Mouse (Mus musculus) v-Abl transformed pro-B cells (cell line): ENCODE data around the gene Clec11a.
"Not testable (repeated sequence)": the region's sequence is repeated elsewhere in the genome, so short reads cannot be mapped to it uniquely, and the experiment has no call there.

ENCODE experiments used
- in situ Hi-C, 2 experiments: fragments of 400-800 bp; cut with MboI; formaldehyde crosslinking; loops; one replicate each; pipeline ENCODE4 v1.15.1; 2025; ENCODE audit not compliant: unreplicated experiment in 2 of 2

The Clec11a gene

GRCm38 (mm10) chr7:44334139-44334538, 27.4 kb upstream of the Clec11a start:
- in situ Hi-C loops: loop anchor here (25.0 kb wide), 2 partner anchors 422 to 447 kb away; partner anchors contain the start of gene Klk4 (in 1 of the 2)

DNA sequence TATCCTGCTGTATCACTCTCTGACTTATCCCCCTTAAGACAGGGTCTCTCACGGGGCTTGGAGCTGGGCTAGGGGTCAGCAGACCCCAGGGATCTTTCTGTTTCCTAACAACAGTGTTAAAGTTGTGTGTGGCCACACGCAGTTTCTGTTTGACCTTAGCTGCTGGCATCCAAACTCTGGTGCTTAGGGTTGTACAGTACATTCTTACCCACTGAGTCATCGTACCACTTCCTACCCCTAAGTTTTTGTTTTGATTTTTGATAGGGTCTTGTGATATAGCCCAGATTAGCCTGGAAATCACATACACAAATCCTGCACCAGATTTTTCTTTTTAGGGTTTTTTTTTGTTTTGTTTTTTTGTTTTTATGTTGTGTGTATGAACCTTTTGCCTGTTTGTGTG, 25.6 kb upstream of the Clec11a start:
- in situ Hi-C loops: loop anchor here (25.0 kb wide), 2 partner anchors 420 to 445 kb away; partner anchors contain the start of gene Klk4 (in 1 of the 2)

GRCm38 (mm10) chr7:44326614-44327013, 19.9 kb upstream of the Clec11a start:
- in situ Hi-C loops: loop anchor here (25.0 kb wide), 2 partner anchors 414 to 439 kb away; partner anchors contain the start of gene Klk4 (in 1 of the 2)

GRCm38 (mm10) chr7:44322290-44322689, 15.6 kb upstream of the Clec11a start:
- in situ Hi-C loops: no loop called here

DNA sequence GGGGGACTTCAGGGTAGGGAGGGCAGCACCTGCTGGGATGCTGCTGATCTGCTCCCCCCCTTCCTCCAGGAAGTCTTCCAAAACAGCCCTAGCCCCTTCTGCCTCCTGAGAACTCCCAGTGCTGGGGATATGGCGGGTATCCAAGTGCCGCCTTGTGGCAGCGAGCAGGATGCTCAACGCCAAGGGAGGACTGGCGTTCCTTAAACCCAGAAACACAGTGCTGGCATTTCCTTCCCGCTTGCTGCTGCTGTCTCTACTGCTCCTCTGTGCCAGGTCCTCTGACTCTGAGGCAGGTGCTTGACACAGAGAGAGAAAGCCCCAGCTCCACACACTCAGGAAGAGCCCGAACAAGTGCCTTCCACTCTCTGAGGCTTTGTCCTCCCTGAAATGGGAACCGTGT, 14.2 kb upstream of the Clec11a start:
- in situ Hi-C loops: no loop called here

DNA sequence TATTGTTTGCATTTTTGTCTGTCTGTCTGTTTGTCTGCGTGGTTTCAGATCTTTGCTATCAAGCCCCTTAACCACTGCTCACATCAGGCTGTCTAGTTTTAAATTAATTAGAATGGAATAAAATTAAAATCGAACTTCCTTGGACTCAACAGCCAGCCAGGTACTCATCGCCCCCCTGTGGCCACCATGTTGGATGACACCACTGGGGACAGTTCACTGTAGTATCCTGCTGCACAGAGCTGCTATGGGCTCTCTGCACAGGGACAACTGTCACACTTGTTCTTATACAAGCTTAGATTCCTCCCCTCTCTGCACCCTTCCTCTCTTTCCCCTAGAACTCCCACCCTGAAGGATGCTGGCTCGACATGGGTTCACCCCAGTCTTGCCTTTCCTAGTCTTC, 11.2 kb upstream of the Clec11a start:
- in situ Hi-C loops: no loop called here

- in situ Hi-C loops: no loop called here
Measured at GRCm38 (mm10) chr7:44312484-44312883, 5.8 kb upstream of the Clec11a start.

- in situ Hi-C loops: no loop called here
Measured at GRCm38 (mm10) chr7:44311713-44312304, 5.1 kb upstream of the Clec11a start.

GRCm38 (mm10) chr7:44310878-44311712, 4.4 kb upstream of the Clec11a start:
- in situ Hi-C loops: no loop called here

DNA sequence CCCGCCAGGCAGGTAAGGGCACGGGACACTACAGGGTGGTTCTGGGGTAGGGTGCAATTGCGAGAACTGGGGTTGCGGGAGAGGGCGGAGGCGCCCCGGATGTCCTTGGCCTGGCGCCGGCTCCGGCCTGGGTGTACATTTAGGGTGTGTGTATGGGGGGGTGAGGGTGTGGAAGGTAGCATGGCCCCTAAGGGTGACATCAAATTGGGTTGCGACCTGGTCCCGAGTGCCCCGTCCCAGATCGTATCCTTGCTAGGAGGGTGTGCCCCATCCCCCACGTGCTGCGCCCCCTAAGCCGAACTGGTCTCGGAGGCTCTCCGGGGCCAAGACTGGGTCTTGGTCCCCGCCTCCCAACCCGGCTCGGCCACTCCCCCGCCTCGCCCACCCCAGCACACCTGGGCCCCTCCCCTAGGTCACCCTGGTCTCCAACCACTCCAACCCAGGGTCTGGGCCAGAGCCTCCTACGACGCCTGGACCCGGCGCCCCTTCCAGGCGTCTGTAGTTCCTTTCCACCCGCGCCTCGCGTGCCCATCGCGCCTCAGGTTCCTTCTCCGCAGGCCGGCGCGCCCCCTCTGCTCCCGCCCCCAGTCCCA, 3.7 kb upstream of the Clec11a start:
- in situ Hi-C loops: no loop called here

DNA sequence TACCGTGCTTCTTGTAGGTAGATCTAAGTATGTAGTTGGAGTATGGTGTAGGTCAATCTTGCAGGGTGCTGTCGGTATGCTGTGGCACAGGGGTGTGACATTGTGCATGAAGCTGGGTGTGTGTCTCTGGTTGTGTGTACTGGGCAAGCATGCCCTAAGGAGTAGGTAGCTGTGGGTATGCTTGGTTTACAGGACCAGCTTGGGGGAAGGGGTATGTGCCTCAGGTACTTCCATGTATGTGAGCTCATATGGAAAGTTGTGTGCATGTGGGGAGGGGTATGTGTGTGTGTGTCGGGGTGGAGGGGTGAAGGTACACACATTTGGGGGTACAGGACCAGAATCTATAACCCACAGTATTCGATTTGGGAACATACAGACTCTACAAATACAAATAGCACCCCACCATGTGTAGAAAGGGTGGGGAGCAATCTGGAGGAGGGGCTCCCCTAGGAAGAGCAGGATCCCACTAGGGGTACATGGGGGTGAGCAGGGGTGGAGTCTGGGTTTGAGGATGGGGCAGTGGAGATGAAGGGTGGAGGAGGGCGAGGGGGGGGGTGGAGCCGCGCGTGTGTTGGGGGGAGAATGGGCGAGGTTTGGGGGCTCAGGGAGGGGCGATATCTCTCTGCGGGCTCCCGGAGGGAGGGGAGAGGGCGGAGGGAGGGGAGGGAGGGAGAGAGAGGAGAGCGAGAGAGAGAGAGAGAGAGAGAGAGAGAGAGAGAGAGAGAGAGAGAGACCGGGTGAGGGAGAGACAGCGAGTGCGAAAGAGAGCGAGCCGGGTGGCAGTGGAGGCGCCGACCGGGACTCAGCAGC, 3.0 kb upstream of the Clec11a start, which contains the start of gene Shank1:
Gene Shank1 (plus strand): TSS at position 779 of the 810 bp plus-strand sequence.
- in situ Hi-C loops: no loop called here

DNA sequence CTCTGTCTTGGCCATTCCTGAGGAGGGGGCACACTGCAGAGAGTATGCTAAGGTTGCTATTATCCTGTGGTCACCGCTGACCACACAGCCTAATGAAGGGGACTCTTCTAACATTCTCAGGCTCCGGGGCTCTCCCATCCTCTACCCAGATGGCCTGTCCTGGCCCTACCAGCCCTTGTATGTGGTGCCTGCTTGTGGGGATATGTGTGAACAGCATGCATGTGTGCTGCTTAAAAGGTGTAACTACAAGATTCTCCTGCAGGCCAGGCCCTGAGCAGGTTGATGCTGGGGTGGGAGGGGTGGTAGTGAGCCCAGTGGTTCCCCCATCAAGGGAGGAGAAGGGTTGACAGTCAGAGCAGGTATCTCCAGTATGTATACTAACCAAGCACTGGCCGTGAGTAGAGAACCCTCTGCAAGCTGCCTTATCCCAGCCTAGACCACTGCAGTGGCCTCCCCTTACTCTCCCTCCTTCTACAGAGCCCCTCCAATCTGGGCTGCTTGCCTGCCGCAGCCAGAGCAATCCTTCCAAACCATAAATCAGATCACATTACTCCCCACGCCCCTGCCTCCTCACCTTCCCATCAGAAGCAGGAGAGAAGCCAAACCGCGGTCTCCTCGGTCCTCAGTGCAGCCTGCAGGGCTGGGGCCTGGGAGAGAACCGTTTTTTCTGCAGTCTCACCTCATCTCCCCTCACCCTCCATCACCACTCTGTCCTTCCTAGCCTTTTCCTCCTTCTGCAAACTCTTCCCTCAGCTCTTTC, 739 bp upstream of the Clec11a start:
- in situ Hi-C loops: no loop called here

DNA sequence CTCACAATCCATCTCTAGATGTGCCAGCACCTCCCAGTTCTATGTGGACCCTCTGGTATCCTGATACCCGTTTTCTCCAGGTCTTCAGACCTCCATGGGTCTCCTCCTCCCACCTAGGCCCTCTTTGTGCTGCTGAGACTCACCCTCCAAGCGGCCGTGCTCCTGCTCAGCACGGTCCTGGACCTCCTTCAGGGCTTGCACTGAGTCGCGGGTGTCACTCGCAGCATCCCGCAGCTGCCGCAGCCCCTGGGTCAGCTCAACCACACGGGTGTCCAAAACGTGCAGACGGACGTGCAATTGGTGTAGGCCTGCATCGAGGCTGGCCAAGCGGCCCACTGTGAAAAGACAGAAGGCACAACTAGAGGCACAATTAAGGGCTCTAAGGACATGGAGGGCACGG, 1.0 kb downstream of the Clec11a start:
- in situ Hi-C loops: no loop called here

GRCm38 (mm10) chr7:44304775-44305641, 1.7 kb downstream of the Clec11a start:
- in situ Hi-C loops: no loop called here

DNA sequence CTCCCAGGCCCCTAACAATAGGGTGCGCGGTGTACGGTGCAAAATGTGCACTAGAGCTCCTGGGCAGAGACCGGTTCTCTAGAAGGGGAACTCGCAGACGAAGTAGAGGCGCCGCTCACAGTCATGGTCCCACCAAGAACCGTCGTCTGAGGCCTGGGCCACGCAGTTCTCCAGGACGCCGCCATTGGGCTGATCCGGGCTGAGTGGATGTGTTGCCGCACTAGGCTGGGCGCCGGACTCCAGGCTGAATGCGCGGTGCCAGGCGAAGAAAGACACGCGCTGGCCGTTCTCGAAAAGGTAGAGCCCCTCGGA, 2.3 kb downstream of the Clec11a start:
- in situ Hi-C loops: no loop called here

DNA sequence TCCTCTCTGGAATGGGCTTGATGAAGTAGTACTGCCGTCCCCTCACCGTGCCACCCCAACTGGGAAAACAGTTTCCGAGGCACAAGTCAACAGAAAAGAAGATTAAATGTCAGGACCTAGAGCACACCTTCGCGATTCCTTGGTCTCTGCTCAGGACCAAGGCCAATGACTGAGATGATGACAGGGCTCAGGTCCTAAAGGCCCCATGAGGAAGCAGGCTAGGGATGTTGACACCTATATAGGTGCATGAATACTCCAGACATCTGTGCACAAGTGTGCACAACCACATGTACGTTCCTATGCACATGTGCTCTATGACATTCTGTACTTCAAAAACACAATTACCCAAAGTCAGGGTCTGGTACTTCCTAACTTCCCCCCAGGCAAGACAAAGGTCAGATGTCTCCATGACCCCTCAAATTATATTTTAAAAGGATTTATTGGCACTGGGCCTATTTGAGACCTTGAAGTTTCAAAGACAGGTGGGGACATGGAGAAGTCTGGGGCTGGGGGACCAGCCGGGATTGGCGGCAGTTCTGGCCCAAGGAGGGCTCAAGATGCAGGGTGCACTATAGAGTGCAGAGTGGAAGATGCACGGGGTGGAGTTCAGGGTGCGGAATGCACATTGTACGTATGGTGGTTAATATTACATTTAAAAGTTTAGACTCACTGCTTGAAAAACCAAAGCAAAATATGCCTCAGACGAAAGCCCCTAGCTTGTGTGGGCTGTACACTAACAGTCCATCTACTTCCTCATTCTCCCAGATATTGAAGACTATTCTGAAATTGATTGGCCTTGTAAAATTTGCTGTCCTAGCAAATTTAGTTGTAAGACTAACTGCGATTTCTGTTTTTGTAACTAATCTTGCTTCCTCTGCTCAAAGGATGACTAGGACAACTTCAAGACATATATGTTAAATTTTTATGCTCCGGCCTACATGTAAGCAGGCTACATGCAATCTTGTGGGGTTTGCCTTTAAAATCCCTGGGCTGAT, 3.1 kb downstream of the Clec11a start:
- in situ Hi-C loops: no loop called here

DNA sequence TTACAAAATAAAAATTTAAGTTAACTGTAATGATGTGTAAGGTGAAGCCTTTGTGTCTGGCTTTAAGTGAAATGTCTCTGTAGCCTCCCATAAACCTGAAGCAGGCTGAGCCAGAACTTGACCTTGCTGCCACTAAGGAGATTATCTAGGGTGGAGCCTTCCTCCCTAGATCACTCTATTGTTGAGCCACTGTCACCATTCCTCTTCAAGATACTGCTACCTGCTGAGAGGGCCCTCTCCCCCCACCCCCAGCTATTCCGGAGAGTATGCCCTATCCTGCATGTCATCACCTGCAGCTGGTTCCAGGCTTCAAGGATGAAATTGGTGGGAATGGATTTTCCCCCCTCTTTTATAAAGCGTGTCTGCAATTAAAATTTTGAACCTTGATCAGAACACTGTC, 9.2 kb downstream of the Clec11a start:
- in situ Hi-C loops: not testable (repeated sequence)

DNA sequence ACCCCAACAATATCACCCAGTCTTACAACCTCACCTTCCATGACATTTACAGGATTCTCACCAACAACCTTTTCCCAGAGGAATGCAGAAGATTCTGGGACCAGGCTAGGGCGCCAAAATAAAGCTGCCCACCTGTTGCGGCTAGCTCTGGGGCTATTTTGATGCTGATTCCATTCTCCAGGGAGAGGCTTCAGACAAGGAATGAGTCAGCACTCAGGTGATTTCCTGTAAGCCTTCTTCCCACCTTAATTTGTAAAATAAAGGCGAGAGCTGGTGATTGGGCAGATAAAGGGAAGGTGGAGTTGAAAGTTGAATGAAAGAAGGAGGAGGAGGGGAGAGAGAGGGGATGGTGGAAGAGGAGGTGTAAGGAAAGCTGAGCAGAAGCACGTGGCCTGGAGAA, 15.3 kb downstream of the Clec11a start:
- in situ Hi-C loops: no loop called here
